Mouse (Mus musculus): Measurements from ENCODE around the gene Htr2c. TPM values are rescaled to one million over a fixed set of nuclear protein-coding genes. Genes with fewer than 3 reads are reported as not detected.

Htr2c gene
- polyA plus RNA-seq, 1 experiment from 2014 or later = 0.21 TPM

DNA sequence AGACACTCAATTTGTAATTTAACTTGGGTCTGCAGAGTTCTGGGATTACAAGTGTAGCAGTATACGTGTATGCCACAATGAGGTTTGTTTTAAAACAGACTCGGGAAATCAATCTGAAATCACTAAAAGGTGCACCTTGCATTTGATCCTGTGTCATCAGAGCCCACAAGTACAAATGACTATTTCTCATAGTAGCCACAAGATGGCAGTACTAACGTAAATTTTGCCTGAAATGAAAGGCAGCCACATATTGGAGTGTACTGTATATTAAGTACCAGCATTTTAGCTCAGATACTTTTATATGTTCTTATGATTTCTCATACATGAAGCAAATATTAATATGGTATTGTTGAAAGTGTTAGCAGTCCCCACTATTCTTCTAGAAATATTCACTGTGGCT lies 93.4 kb downstream of the Htr2c start:
- 29% methylated on average over 3 of the region's 3 CpGs for WGBS
- no peak overlapping the region for H3K4me2 ChIP-seq (ENCODE audit: low read depth)
- no peak overlapping the region for H3K27ac ChIP-seq (ENCODE audit: low read depth, low read length)
- no peak overlapping the region for H3K4me3 ChIP-seq (ENCODE audit: low read depth, low read length)
- no peak overlapping the region for H3K9ac ChIP-seq (ENCODE audit: low read length)
- DNase-seq (ENCODE audit: low spot score) (no peak), ATAC-seq (ENCODE audit: insufficient read depth, low FRiP score, low TSS enrichment) (no peak)
- no peaks in the 10 kb centered on the region for H3K4me1 ChIP-seq (ENCODE audit: control insufficient read depth, insufficient read depth, low read length)
- no peaks in the 10 kb centered on the region for H3K36me3 ChIP-seq (ENCODE audit: control insufficient read depth, insufficient read depth, low read length)
- no peaks in the 10 kb centered on the region for H3K27me3 ChIP-seq (ENCODE audit: control insufficient read depth, insufficient read depth, low read length)
- no peaks in the 10 kb centered on the region for H3K9me3 ChIP-seq (ENCODE audit: control insufficient read depth, low read length)

DNA sequence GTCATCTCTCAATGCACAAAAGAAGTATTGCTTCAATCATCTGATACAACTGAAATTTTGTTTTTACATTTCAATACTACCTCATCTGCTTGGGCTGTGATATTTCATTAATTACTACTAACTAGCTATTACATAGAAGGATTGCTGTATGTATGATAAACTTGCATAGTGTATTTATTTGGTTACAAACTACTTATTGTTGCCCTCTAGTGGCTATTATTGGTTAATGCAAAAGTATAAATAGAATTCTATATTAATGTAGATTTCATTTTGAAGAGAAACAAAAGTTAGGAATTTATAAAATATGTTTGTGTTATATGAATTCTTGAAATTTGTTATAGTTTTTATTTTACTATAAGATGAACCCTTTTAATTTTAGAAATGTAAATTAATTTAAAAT lies 109.3 kb downstream of the Htr2c start:
- no peak overlapping the region for H3K4me2 ChIP-seq (ENCODE audit: low read depth)
- H3K27me3 ChIP-seq (ENCODE audit: control insufficient read depth, insufficient read depth, low read length) = no peaks in the 10 kb centered on the region
- no peak overlapping the region for H3K9ac ChIP-seq (ENCODE audit: low read length)
- ATAC-seq (ENCODE audit: insufficient read depth, low FRiP score, low TSS enrichment) (no peak), DNase-seq (ENCODE audit: low spot score) (no peak)
- H3K36me3 ChIP-seq (ENCODE audit: control insufficient read depth, insufficient read depth, low read length) = no peaks in the 10 kb centered on the region
- H3K9me3 ChIP-seq (ENCODE audit: control insufficient read depth, low read length) = no peaks in the 10 kb centered on the region
- H3K27ac ChIP-seq (ENCODE audit: low read depth, low read length) = no peak overlapping the region
- H3K4me1 ChIP-seq (ENCODE audit: control insufficient read depth, insufficient read depth, low read length) = no peaks in the 10 kb centered on the region
- H3K4me3 ChIP-seq (ENCODE audit: low read depth, low read length) = no peak overlapping the region

DNA sequence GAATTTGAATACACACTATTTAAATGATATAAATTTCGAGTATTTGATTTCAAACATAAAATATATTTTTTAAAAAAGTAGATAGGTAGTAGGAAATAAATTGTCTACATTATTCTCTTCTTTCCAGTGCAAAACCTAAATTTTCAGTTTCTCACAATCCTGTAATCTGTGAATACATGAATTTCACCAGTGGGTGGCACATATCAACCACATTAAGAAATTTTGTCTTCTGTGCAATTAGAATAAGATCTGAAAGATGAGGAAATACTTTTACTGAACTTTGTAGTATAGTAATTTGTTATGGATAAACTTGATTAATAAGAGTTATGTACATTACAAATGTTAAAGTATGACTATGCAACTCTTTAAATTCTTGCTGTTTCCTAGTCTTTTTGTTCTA lies 156.8 kb downstream of the Htr2c start:
- Histone ChIP-seq H3K9ac (ENCODE audit: low read length) (no peak overlapping the region), H3K36me3 (ENCODE audit: control insufficient read depth, insufficient read depth, low read length) (no peaks in the 10 kb centered on the region), H3K27ac (ENCODE audit: low read depth, low read length) (no peak overlapping the region), H3K4me2 (ENCODE audit: low read depth) (no peak overlapping the region), H3K4me1 (ENCODE audit: control insufficient read depth, insufficient read depth, low read length) (no peaks in the 10 kb centered on the region), H3K4me3 (ENCODE audit: low read depth, low read length) (no peak overlapping the region), H3K9me3 (ENCODE audit: control insufficient read depth, low read length) (no peaks in the 10 kb centered on the region), H3K27me3 (ENCODE audit: control insufficient read depth, insufficient read depth, low read length) (no peaks in the 10 kb centered on the region)
- 55% methylated on average over 1 of the region's 1 CpGs for WGBS
- DNase-seq (ENCODE audit: low spot score) (no peak), ATAC-seq (ENCODE audit: insufficient read depth, low FRiP score, low TSS enrichment) (no peak)

DNA sequence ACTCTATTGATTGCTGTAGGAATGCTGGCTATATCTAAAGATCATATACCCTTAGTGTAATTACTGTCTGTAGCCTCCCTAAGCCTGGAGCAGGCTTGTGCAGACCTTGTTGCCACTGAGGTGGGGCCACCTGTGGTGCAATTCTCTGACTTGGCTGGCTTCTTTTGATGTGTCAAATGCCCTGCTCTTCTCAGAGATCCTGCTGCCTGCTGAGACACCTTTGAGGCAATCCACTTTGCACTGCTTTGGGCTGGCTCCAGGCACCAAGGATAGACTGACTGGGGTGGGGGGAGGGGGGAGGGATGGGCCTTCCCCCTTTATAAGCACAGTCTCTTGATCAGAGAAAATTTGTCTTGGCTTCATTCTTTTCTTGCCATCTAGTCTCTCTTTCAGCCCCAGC lies 252.9 kb downstream of the Htr2c start:
- H3K4me2 ChIP-seq (ENCODE audit: low read depth) = no peak overlapping the region
- H3K4me3 ChIP-seq (ENCODE audit: low read depth, low read length) = no peak overlapping the region
- no peaks in the 10 kb centered on the region for H3K4me1 ChIP-seq (ENCODE audit: control insufficient read depth, insufficient read depth, low read length)
- H3K36me3 ChIP-seq (ENCODE audit: control insufficient read depth, insufficient read depth, low read length) = no peaks in the 10 kb centered on the region
- H3K27ac ChIP-seq (ENCODE audit: low read depth, low read length) = no peak overlapping the region
- no peak for DNase-seq (ENCODE audit: low spot score)
- H3K27me3 ChIP-seq (ENCODE audit: control insufficient read depth, insufficient read depth, low read length) = no peaks in the 10 kb centered on the region
- no peak for ATAC-seq (ENCODE audit: insufficient read depth, low FRiP score, low TSS enrichment)
- no peak overlapping the region for H3K9ac ChIP-seq (ENCODE audit: low read length)
- H3K9me3 ChIP-seq (ENCODE audit: control insufficient read depth, low read length) = no peaks in the 10 kb centered on the region

DNA sequence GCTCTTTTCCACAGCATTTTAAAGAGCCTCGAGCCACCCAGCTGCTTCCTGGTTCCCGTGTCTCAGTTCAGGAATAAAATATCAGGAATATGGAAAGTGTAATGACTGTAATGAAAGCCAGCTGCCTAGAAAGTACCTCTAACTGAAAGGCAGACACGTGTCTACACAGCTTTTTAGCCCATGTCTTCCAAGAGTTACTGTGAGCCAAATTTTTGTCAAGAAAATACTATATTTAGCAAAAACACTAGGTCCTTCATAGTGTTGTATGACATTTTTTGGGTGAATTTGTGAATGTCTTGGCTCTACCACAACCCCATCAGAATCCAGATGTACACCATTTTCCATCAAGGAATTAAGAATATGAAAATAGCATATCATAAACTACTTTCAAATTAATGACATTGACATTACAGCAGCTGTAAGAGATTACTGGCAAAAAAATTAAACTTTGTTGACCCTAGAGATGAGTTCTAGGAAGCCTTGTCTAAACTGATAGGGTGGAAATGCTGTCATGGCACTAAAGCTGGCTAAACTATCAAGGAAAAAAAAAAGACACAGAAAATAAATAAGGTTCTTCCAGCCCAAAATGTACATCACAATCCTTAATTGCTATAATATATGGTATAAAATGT lies 255.2 kb downstream of the Htr2c start:
- ATAC-seq (ENCODE audit: insufficient read depth, low FRiP score, low TSS enrichment) = no peak
- 83% methylated on average over 3 of the region's 3 CpGs for WGBS

DNA sequence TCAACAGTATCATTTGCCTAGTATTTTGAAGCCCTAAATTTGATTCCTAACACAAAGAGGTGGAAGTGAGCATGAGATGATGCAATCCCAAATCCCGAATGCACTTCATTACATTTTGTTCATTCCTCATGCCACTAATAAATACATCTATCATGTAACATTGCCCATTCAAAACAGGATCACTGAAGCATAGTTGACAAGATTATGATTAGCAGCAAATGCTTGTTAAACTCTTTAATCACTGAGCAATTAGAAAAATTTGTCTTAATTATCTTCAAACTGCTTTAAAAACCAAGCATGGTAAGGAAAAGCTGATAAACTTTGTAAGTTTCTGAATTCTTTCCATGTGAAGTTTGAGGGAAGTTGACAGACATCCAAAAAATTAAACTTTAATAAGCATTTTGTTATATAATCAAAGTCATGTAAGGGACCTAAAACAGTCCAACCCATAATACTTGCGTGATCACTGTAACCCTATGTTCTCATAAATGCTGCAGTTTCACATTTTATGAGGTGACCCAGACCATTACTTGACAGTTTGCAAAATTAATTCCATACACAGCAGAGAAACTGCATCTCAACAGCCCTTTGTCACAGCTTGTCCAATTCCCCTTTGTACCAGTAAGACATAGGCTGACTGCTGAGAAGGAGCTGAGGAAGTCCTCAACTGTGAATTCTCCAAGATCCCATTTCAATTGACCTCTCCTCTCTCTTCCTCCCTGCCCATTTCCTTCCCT lies 276.7 kb downstream of the Htr2c start:
- no peaks in the 10 kb centered on the region for H3K4me1 ChIP-seq (ENCODE audit: control insufficient read depth, insufficient read depth, low read length)
- H3K9me3 ChIP-seq (ENCODE audit: control insufficient read depth, low read length) = no peaks in the 10 kb centered on the region
- 89% methylated on average over 2 of the region's 2 CpGs for WGBS
- no peaks in the 10 kb centered on the region for H3K36me3 ChIP-seq (ENCODE audit: control insufficient read depth, insufficient read depth, low read length)
- DNase-seq (ENCODE audit: low spot score) = no peak
- H3K4me2 ChIP-seq (ENCODE audit: low read depth) = no peak overlapping the region
- no peaks in the 10 kb centered on the region for H3K27me3 ChIP-seq (ENCODE audit: control insufficient read depth, insufficient read depth, low read length)
- H3K27ac ChIP-seq (ENCODE audit: low read depth, low read length) = no peak overlapping the region
- no peak for ATAC-seq (ENCODE audit: insufficient read depth, low FRiP score, low TSS enrichment)
- no peak overlapping the region for H3K9ac ChIP-seq (ENCODE audit: low read length)
- no peak overlapping the region for H3K4me3 ChIP-seq (ENCODE audit: low read depth, low read length)

More for the DNA sequence above, 255.2 kb downstream of the Htr2c start:
- Histone ChIP-seq H3K9me3 (ENCODE audit: control insufficient read depth, low read length) (no peaks in the 10 kb centered on the region), H3K4me2 (ENCODE audit: low read depth) (no peak overlapping the region), H3K4me1 (ENCODE audit: control insufficient read depth, insufficient read depth, low read length) (no peaks in the 10 kb centered on the region), H3K9ac (ENCODE audit: low read length) (no peak overlapping the region), H3K36me3 (ENCODE audit: control insufficient read depth, insufficient read depth, low read length) (no peaks in the 10 kb centered on the region), H3K4me3 (ENCODE audit: low read depth, low read length) (no peak overlapping the region), H3K27ac (ENCODE audit: low read depth, low read length) (no peak overlapping the region), H3K27me3 (ENCODE audit: control insufficient read depth, insufficient read depth, low read length) (no peaks in the 10 kb centered on the region)
- no peak for DNase-seq (ENCODE audit: low spot score)

MicroRNAs encoded within 50 kb of the gene (microRNA counts, 519-probe panel; counts per million panel counts)
- 171 counts per million, percentile 57 among the panel's probes with 10 or more counts for microRNA mmu-miR-448
- 171 counts per million, percentile 57 among the panel's probes with 10 or more counts for microRNA mmu-miR-764-3p
- microRNA mmu-miR-764-5p = 171 counts per million, percentile 57 among the panel's probes with 10 or more counts

Small RNA genes within 50 kb of the gene (microRNA-seq; reads per million reads assigned to microRNA genes)
- gene Gm22650 (not detected), gene Gm24627 (not detected), gene Mir1264 (2.1 reads per million), gene Mir1298 (39.3 reads per million, percentile 37 among the genes with 10 or more reads in this experiment), gene Mir1912 (not detected), gene Mir448 (9.4 reads per million, percentile 21 among the genes with 10 or more reads in this experiment), gene Mir764 (not detected)
